Mouse (Mus musculus): ENCODE measurements at regions not wholly inside any gene's neighbourhood (a gene's known extent, or its start where the extent isn't known, plus 50 kb on each side); places are given as distances from the start of the nearest gene placed in this dataset.

DNA sequence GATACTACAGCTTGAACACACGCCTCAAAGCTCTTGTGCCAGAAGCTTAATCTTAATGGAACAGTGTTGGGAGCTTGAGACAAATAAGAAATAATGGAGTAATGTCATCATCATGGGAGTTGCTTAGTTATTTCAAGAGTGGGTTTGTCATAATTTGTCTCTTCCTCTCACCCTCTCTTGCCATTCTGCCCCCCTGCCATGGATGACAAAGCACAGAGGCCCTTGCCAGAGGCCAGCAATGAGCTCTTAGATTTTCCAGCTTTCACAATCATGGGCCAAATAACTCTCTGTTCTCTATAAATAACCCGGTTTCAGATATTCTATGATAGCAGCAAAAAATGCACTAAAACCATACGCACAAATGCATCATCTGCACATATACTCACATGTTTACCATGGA is 174.1 kb downstream of the Snx10 start:
- TF ChIP-seq CTCF (IDR thresholded peaks at IDR 0.05; ENCODE audit: borderline replicate concordance, insufficient read depth, low read length) (no peak), POLR2A (IDR thresholded peaks at IDR 0.05; ENCODE audit: low read depth, low read length) (no peak)

GRCm38 (mm10) chr6:51698244-51698643 is 174.5 kb downstream of the Snx10 start:
- no peaks in the 10 kb centered on the region for H3K4me1 ChIP-seq (ENCODE audit: control insufficient read depth, insufficient read depth, low read length)
- no peak for TF ChIP-seq CTCF (IDR thresholded peaks at IDR 0.05; ENCODE audit: borderline replicate concordance, insufficient read depth, low read length)
- TF ChIP-seq POLR2A (IDR thresholded peaks at IDR 0.05; ENCODE audit: low read depth, low read length): no peak
- no peak overlapping the region for H3K4me3 ChIP-seq (ENCODE audit: insufficient read depth, low read length)
- H3K27ac ChIP-seq (ENCODE audit: insufficient read depth, low read length): no peak overlapping the region

More for the DNA sequence above, 174.1 kb downstream of the Snx10 start:
- H3K4me3 ChIP-seq (ENCODE audit: insufficient read depth, low read length): no peak overlapping the region
- H3K27ac ChIP-seq (ENCODE audit: insufficient read depth, low read length): no peak overlapping the region
- H3K4me1 ChIP-seq (ENCODE audit: control insufficient read depth, insufficient read depth, low read length): no peaks in the 10 kb centered on the region

- Histone ChIP-seq H3K27ac (ENCODE audit: insufficient read depth, low read length) (no peak overlapping the region), H3K4me1 (ENCODE audit: control insufficient read depth, insufficient read depth, low read length) (no peaks in the 10 kb centered on the region), H3K4me3 (ENCODE audit: insufficient read depth, low read length) (no peak overlapping the region)
- TF ChIP-seq CTCF (IDR thresholded peaks at IDR 0.05; ENCODE audit: borderline replicate concordance, insufficient read depth, low read length) (no peak), POLR2A (IDR thresholded peaks at IDR 0.05; ENCODE audit: low read depth, low read length) (no peak)
Observed at GRCm38 (mm10) chr6:51701253-51702020, 177.7 kb downstream of the Snx10 start.

- Histone ChIP-seq H3K4me1 (ENCODE audit: control insufficient read depth, insufficient read depth, low read length) (no peaks in the 10 kb centered on the region), H3K4me3 (ENCODE audit: insufficient read depth, low read length) (no peak overlapping the region), H3K27ac (ENCODE audit: insufficient read depth, low read length) (no peak overlapping the region)
- TF ChIP-seq CTCF (IDR thresholded peaks at IDR 0.05; ENCODE audit: borderline replicate concordance, insufficient read depth, low read length) (no peak), POLR2A (IDR thresholded peaks at IDR 0.05; ENCODE audit: low read depth, low read length) (no peak)
Observed at GRCm38 (mm10) chr6:51702456-51703171, 178.9 kb downstream of the Snx10 start.

DNA sequence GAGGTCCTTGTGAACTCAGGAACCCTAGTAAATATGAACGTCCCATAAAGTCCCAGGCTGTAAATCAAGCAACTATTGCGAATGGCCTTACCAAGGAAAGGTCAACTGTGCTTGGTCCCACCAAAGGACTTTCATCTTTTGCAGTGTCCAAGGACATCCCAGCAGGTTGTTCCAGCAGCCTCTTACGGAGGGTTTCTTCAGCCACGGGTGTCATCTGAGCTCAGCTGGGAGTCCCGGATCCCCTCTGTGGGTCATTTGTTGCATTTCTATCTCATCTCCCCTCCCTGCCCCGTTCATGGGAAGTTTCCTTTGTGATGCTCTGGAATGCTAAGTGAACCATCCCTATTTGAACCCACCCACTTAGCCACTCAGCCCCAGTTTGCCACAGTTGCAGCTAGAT is 184.3 kb downstream of the Snx10 start:
- no peak for TF ChIP-seq POLR2A (IDR thresholded peaks at IDR 0.05; ENCODE audit: low read depth, low read length)
- no peak for TF ChIP-seq CTCF (IDR thresholded peaks at IDR 0.05; ENCODE audit: borderline replicate concordance, insufficient read depth, low read length)
- Histone ChIP-seq H3K4me3 (ENCODE audit: insufficient read depth, low read length) (no peak overlapping the region), H3K4me1 (ENCODE audit: control insufficient read depth, insufficient read depth, low read length) (no peaks in the 10 kb centered on the region), H3K27ac (ENCODE audit: insufficient read depth, low read length) (no peak overlapping the region)

- TF ChIP-seq POLR2A (IDR thresholded peaks at IDR 0.05; ENCODE audit: low read depth, low read length) (no peak), CTCF (IDR thresholded peaks at IDR 0.05; ENCODE audit: borderline replicate concordance, insufficient read depth, low read length) (no peak)
- no peak overlapping the region for H3K27ac ChIP-seq (ENCODE audit: insufficient read depth, low read length)
- H3K4me1 ChIP-seq (ENCODE audit: control insufficient read depth, insufficient read depth, low read length): no peaks in the 10 kb centered on the region
- no peak overlapping the region for H3K4me3 ChIP-seq (ENCODE audit: insufficient read depth, low read length)
Observed at GRCm38 (mm10) chr6:51708668-51709339, 185.1 kb downstream of the Snx10 start.

GRCm38 (mm10) chr6:51709340-51710067 is 185.8 kb downstream of the Snx10 start:
- Histone ChIP-seq H3K4me1 (ENCODE audit: control insufficient read depth, insufficient read depth, low read length) (no peaks in the 10 kb centered on the region), H3K4me3 (ENCODE audit: insufficient read depth, low read length) (no peak overlapping the region), H3K27ac (ENCODE audit: insufficient read depth, low read length) (no peak overlapping the region)
- no peak for TF ChIP-seq CTCF (IDR thresholded peaks at IDR 0.05; ENCODE audit: borderline replicate concordance, insufficient read depth, low read length)
- no peak for TF ChIP-seq POLR2A (IDR thresholded peaks at IDR 0.05; ENCODE audit: low read depth, low read length)

DNA sequence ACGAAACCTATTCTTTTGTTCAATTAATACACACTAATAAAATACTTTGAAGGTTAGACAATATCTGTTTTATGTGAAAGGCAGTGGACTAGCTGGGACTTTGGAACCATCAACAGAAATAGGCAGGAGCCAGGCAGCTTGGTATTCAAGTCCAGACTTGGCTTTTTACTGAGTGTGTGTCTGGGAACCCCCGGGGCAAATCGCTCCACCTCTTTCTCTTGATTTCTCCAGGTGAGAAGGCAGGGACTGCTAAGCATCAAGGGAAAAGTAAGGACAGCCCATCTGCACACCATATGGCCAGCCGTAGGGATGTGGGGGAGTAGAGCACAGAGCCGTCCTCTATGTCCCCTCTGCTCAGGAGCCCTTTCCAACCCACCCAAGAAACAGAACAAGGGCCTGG is 186.5 kb downstream of the Snx10 start:
- H3K4me1 ChIP-seq (ENCODE audit: control insufficient read depth, insufficient read depth, low read length): no peaks in the 10 kb centered on the region
- H3K4me3 ChIP-seq (ENCODE audit: insufficient read depth, low read length): no peak overlapping the region
- no peak overlapping the region for H3K27ac ChIP-seq (ENCODE audit: insufficient read depth, low read length)
- TF ChIP-seq CTCF (IDR thresholded peaks at IDR 0.05; ENCODE audit: borderline replicate concordance, insufficient read depth, low read length) (no peak), POLR2A (IDR thresholded peaks at IDR 0.05; ENCODE audit: low read depth, low read length) (no peak)

DNA sequence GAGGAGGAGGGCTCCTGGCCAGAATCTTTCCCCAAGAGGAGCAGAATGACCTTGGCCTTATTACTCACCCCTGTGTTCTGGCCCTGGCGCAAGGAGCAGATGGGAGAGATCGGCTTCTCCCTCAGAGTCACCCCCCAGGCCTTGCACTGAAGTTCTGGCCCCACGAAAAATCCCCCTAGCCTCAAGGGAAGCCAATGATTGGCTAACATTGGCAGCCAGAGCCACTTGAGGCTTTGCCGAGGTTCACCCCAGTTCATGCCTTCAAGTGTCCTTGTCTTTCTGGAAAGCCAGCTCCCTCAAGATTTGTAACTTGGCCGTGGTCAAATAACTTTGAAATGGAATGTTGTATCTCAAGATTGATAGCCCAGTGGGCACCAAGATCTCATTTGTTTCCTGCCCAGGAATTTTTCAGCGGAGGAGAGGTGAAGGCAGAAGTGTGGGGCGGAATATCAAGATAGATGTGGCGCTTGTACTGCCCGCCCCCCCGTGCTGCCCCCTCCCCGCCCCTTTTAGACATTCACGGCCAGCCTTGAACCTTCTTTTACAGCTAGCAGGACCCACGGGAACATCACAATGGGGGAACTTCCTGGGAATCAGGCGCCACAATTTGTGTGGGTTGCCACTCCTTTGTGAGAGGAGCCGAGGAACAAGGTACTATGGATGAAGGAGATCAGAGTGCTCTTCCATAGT is 187.4 kb downstream of the Snx10 start:
- Histone ChIP-seq H3K4me1 (ENCODE audit: control insufficient read depth, insufficient read depth, low read length) (no peaks in the 10 kb centered on the region), H3K27ac (ENCODE audit: insufficient read depth, low read length) (no peak overlapping the region), H3K4me3 (ENCODE audit: insufficient read depth, low read length) (no peak overlapping the region)
- TF ChIP-seq POLR2A (IDR thresholded peaks at IDR 0.05; ENCODE audit: low read depth, low read length) (no peak), CTCF (IDR thresholded peaks at IDR 0.05; ENCODE audit: borderline replicate concordance, insufficient read depth, low read length) (no peak)

Data from embryonic fibroblast, embryonic 13.5 days (primary cell).